8 mouse cellular contexts compared by ENCODE assay signal in genomic region chr2:23156608-23157081, GRCm38 (mm10). TPM values are rescaled to one million over a fixed set of nuclear protein-coding genes. Genes with fewer than 3 reads are reported as not detected.
DNase-seq lines count a peak whose midpoint lies in the region; ATAC-seq and TF ChIP-seq lines count a peak whose summit lies in the region.

No protein-coding gene starts in this region.

- 0% methylated on average over 17 of the region's 17 CpGs for WGBS in heart, embryonic 16.5 days
- WGBS in hindbrain, embryonic 14.5 days = under 1% methylated on average over 17 of the region's 17 CpGs
- whole genome bisulfite sequencing in midbrain, embryonic 13.5 days = under 1% methylated on average over 17 of the region's 17 CpGs

- TF ChIP-seq CTCF in bone marrow macrophage, adult 2 months (IDR thresholded peaks at IDR 0.05; ENCODE audit: low read depth, low read length) = no peak

- no peaks in the 10 kb centered on the region for H3K9me3 ChIP-seq in heart, embryonic 16.5 days (replicated peaks; ENCODE audit: control insufficient read depth, low read length)
- no peaks in the 10 kb centered on the region for H3K9me3 ChIP-seq in hindbrain, embryonic 14.5 days (ENCODE audit: control insufficient read depth, low read length)
- H3K9me3 ChIP-seq in midbrain, embryonic 13.5 days = no peaks in the 10 kb centered on the region

- peak overlapping the region; percentile 85 for H3K9ac ChIP-seq in heart, embryonic 16.5 days (ENCODE audit: low read length)
- peak overlapping the region; percentile 73 for H3K9ac ChIP-seq in hindbrain, embryonic 14.5 days
- peak overlapping the region; percentile 84 for H3K9ac ChIP-seq in midbrain, embryonic 13.5 days (replicated peaks)

- intact Hi-C loops in heart, postnatal 25 days (cut with DNase I) = loop anchor here (5.0 kb wide), 1 partner anchor 259 kb away; the partner anchor contains the start of gene Pdss1

- H3K4me3 ChIP-seq in heart, embryonic 16.5 days (ENCODE audit: low read length) = peak overlapping the region; percentile 82
- H3K4me3 ChIP-seq in bone marrow macrophage, adult 2 months (ENCODE audit: insufficient read depth, low read length) = peak overlapping the region; percentile 87
- peak overlapping the region; percentile 77 for H3K4me3 ChIP-seq in hindbrain, embryonic 14.5 days (replicated peaks; ENCODE audit: low read length)
- H3K4me3 ChIP-seq in midbrain, embryonic 13.5 days (replicated peaks) = peak overlapping the region; percentile 88

- no peak for TF ChIP-seq POLR2A in bone marrow macrophage, adult 2 months (IDR thresholded peaks at IDR 0.05; ENCODE audit: borderline replicate concordance, low read depth, low read length)

- H3K4me2 ChIP-seq in heart, embryonic 16.5 days (ENCODE audit: low read depth, low read length) = peak overlapping the region; percentile 54
- H3K4me2 ChIP-seq in hindbrain, embryonic 14.5 days (replicated peaks) = peak overlapping the region; percentile 81
- H3K4me2 ChIP-seq in midbrain, embryonic 13.5 days (replicated peaks) = peak overlapping the region; percentile 83

- peaks cover 21% of the 10 kb centered on the region for H3K4me1 ChIP-seq in heart, embryonic 16.5 days (ENCODE audit: control insufficient read depth, insufficient read depth, low read length)
- H3K4me1 ChIP-seq in bone marrow macrophage, adult 2 months (ENCODE audit: control insufficient read depth, insufficient read depth, low read length) = peaks cover 11% of the 10 kb centered on the region
- H3K4me1 ChIP-seq in hindbrain, embryonic 14.5 days (replicated peaks; ENCODE audit: control insufficient read depth, insufficient read depth, low read length) = peaks cover 28% of the 10 kb centered on the region
- peaks cover 37% of the 10 kb centered on the region for H3K4me1 ChIP-seq in midbrain, embryonic 13.5 days (replicated peaks)

- no peaks in the 10 kb centered on the region for H3K27me3 ChIP-seq in heart, embryonic 16.5 days (ENCODE audit: control insufficient read depth, insufficient read depth, low read length)
- no peaks in the 10 kb centered on the region for H3K27me3 ChIP-seq in hindbrain, embryonic 14.5 days (ENCODE audit: control insufficient read depth, insufficient read depth, low read length)
- H3K27me3 ChIP-seq in midbrain, embryonic 13.5 days = no peaks in the 10 kb centered on the region

- 0 out of 2 replicates have a peak, but pooled peaks cover 2% of the 10 kb centered on the region for H3K36me3 ChIP-seq in heart, embryonic 16.5 days (ENCODE audit: control insufficient read depth, insufficient read depth)
- H3K36me3 ChIP-seq in hindbrain, embryonic 14.5 days (replicated peaks; ENCODE audit: control insufficient read depth, insufficient read depth) = peaks cover 6% of the 10 kb centered on the region; the same call in 1 of the 2 replicates
- peaks cover 7% of the 10 kb centered on the region for H3K36me3 ChIP-seq in midbrain, embryonic 13.5 days

- 0 out of 2 replicates have a peak, but pooled peaks have one; percentile 1 for ATAC-seq in heart, embryonic 16.5 days (replicated peaks; ENCODE audit: extremely low read depth, insufficient read depth, low FRiP score)
- peak; percentile 12; the same call in 1 of the 2 replicates for ATAC-seq in hindbrain, embryonic 14.5 days (ENCODE audit: low FRiP score)
- ATAC-seq in midbrain, embryonic 13.5 days = peak; percentile 38

- peak overlapping the region; percentile 100 for H3K27ac ChIP-seq in heart, embryonic 16.5 days (ENCODE audit: low read length)
- peak overlapping the region; percentile 77 for H3K27ac ChIP-seq in bone marrow macrophage, adult 2 months (ENCODE audit: insufficient read depth, low read depth, low read length)
- H3K27ac ChIP-seq in hindbrain, embryonic 14.5 days = peak overlapping the region; percentile 97
- peak overlapping the region; percentile 98 for H3K27ac ChIP-seq in midbrain, embryonic 13.5 days

- no peak for DNase-seq in heart, postnatal 25 days (ENCODE audit: low spot score)
- DNase-seq in hindbrain, embryonic 14.5 days (ENCODE audit: low spot score) = no peak
- no peak for DNase-seq in urinary bladder, postnatal 4 days (ENCODE audit: low spot score in 2 of 2)
- DNase-seq in adrenal gland, postnatal 10 days = no peak
- no peak for DNase-seq in gastrocnemius, postnatal 10 days

RNA-seq across cellular contexts. Expression of gene Yme1l1, which starts 0.5 kb away (rescaled TPM):
- polyA plus RNA-seq in heart, embryonic 16.5 days (2015; fragmentation: Nextera tagmentation; extraction: Ambion mirVana) = 43.9 and 48.5 TPM in 2 replicates
- 10 to 100 TPM; 65.4 to 74.4 TPM for total RNA-seq in heart, postnatal 25 days (2021)
- polyA plus RNA-seq in bone marrow macrophage, adult 2 months (2012; ENCODE audit: insufficient read depth, insufficient read length, missing spikeins) = 48.7 and 55.2 TPM in 2 replicates
- 62.9 and 69.9 TPM in 2 replicates for polyA plus RNA-seq in hindbrain, embryonic 14.5 days (2014; fragmentation: Nextera tagmentation; extraction: Ambion mirVana)
- 75.9 and 82.3 TPM in 2 replicates for polyA plus RNA-seq in midbrain, embryonic 13.5 days (2015; fragmentation: Nextera tagmentation; extraction: Ambion mirVana)
- 100 to 1,000 TPM in 1 of 2 experiments, 10 to 100 TPM in 1; 96.1 to 113 TPM for total RNA-seq in adrenal gland, postnatal 10 days (2021)
- total RNA-seq in gastrocnemius, postnatal 10 days (2021) = 10 to 100 TPM; 64.0 to 66.5 TPM

RNA-seq across cellular contexts. Expression of gene Mastl, which starts 0.8 kb away (rescaled TPM):
- 7.4 and 9.6 TPM in 2 replicates for polyA plus RNA-seq in heart, embryonic 16.5 days (2015; fragmentation: Nextera tagmentation; extraction: Ambion mirVana)
- under 1 TPM; 0.26 to 0.48 TPM for total RNA-seq in heart, postnatal 25 days (2021)
- polyA plus RNA-seq in bone marrow macrophage, adult 2 months (2012; ENCODE audit: insufficient read depth, insufficient read length, missing spikeins) = 5.6 and 8.5 TPM in 2 replicates
- 2.9 and 3.2 TPM in 2 replicates for polyA plus RNA-seq in hindbrain, embryonic 14.5 days (2014; fragmentation: Nextera tagmentation; extraction: Ambion mirVana)
- 3.8 and 5.3 TPM in 2 replicates for polyA plus RNA-seq in midbrain, embryonic 13.5 days (2015; fragmentation: Nextera tagmentation; extraction: Ambion mirVana)
- 1 to 10 TPM; 4.3 to 6.2 TPM for total RNA-seq in adrenal gland, postnatal 10 days (2021)
- total RNA-seq in gastrocnemius, postnatal 10 days (2021) = 1 to 10 TPM; 2.5 to 3.3 TPM

RNA-seq across cellular contexts. Expression of gene 4931423N10Rik, which starts 50.6 kb away (rescaled TPM):
- not detected in 2 replicates for polyA plus RNA-seq in heart, embryonic 16.5 days (2015; fragmentation: Nextera tagmentation; extraction: Ambion mirVana)
- not detected for total RNA-seq in heart, postnatal 25 days (2021)
- polyA plus RNA-seq in bone marrow macrophage, adult 2 months (2012; ENCODE audit: insufficient read depth, insufficient read length, missing spikeins) = not detected in 2 replicates
- 0.13 TPM in 1 of 2 replicates, not detected in the other for polyA plus RNA-seq in hindbrain, embryonic 14.5 days (2014; fragmentation: Nextera tagmentation; extraction: Ambion mirVana)
- polyA plus RNA-seq in midbrain, embryonic 13.5 days (2015; fragmentation: Nextera tagmentation; extraction: Ambion mirVana) = 0.18 TPM in 1 of 2 replicates, not detected in the other
- total RNA-seq in adrenal gland, postnatal 10 days (2021) = not detected
- total RNA-seq in gastrocnemius, postnatal 10 days (2021) = under 1 TPM in 1 of 2 experiments, not detected in 1; 0.12 TPM
